Mouse (Mus musculus) brain, adult 2 months (tissue): ENCODE results near the gene Gm9817.
A peak's percentile ranks its signal among the peaks of the same experiment; 100 is the strongest.
"Not testable (repeated sequence)": the region's sequence is repeated elsewhere in the genome, so short reads cannot be mapped to it uniquely, and the experiment has no call there.

Experiments used
- DNase-seq: peaks from one replicate; pipeline ENCODE4 v3.0.0; 2011; ENCODE audit warnings: low read depth, low spot score

The Gm9817 gene

DNA sequence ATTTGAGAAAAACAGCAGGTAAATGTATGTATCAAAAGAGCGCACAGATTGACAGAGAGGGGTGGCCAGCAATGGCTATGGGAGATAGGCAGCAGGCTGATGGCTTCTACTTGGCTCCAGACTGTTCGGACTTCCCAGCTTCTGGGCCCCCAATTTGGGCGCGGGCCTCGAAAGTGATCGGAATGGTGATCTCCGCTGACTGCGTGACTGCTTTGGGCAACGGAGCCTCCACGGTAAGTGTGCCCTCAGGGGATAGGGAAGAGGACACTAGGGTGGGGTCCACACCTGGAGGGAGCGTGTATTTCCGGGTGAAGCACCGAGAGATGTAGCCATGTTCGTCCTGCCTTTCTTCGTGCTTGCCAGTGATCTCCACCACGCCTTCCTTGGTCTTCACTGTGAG, at the start of gene Gm9817:
Gene Gm9817, plus strand, starts transcription at position 301 of the 400 bp plus-strand sequence.
- not testable (repeated sequence) for DNase-seq

DNA sequence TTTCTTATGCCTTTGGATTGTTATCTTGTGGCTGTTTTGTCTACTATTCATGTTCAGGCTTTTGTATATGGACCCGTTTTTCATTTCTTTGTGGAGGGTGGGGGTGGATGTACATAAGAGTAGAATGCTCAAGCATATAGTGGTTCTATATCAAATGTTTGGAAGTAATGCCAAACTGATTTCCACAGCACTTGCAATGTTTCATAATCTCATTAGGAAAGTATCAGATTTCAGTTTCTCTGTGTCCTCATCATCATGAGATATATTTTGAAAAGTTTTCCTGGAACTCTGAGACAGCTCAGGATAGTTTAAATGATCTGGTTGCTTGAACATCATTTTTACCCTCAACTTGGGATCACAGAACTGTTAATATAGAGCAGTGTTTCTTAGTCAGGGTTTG, 48.7 kb upstream of the Gm9817 start:
- DNase-seq = no peak

GRCm38 (mm10) chr13:45030830-45031229, 47.7 kb upstream of the Gm9817 start:
- peak; percentile 94 for DNase-seq

GRCm38 (mm10) chr13:45031314-45031713, 47.2 kb upstream of the Gm9817 start:
- DNase-seq = peak; percentile 49

DNA sequence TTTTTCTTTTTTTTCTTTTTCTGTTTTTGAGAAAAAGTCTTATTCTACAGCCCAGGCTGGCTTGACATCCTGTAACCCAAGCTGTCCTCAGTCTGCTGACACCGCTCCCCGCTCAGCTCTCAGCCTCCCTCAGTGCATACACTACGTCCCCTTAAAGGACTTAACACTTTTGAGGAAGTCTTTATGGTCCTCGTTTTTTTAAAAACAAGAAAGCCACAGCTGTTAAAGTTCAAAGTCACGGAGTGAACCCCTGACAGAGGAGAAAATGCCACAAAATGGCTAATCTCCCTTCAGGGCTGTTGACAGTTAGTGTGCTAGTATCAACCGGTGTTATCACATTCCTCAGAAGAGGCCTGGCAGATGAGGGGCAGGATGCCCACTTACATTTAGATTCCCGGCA, 46.7 kb upstream of the Gm9817 start:
- DNase-seq = no peak

DNA sequence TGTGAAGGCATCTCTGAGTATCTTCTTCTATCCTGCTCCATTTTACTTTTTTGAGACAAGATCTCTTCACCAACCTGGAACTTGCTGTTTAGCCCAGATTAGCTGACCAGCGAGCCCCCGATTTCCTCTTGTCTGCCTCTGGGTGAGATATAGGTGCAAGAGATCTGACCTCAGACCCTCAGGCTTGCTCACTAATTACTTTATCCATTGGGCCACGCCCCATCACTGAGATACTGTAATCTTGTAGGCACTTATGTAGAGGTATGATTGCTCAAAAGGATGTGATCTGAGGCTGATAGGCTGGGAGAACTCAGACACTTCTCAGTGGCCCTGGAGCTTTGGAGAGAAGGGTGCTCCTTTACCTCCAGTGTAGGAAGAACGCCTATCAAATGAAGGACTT, 46.0 kb upstream of the Gm9817 start:
- DNase-seq = no peak

DNA sequence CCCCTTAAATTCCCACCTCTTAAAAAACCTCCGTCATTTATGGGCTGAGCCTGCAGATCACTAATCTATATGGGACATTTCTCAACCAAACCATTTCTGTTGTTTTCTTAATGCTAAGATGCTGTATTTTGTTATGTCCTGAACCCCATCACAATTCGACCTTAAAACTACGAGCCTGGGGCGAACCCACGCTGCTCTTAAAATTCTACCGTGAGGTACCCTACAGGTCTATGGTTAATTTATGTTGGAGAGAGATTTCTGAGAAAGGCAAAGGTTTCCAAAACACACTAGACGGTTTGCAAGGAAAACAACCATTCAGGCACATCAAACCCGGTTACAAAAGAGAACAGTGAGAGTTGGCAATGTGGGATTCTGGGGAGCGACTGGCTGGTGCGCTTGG, 45.1 kb upstream of the Gm9817 start:
- no peak for DNase-seq

- no peak for DNase-seq
Measured at GRCm38 (mm10) chr13:45034759-45035158, 43.7 kb upstream of the Gm9817 start.

GRCm38 (mm10) chr13:45036417-45036816, 42.1 kb upstream of the Gm9817 start:
- DNase-seq = no peak

DNA sequence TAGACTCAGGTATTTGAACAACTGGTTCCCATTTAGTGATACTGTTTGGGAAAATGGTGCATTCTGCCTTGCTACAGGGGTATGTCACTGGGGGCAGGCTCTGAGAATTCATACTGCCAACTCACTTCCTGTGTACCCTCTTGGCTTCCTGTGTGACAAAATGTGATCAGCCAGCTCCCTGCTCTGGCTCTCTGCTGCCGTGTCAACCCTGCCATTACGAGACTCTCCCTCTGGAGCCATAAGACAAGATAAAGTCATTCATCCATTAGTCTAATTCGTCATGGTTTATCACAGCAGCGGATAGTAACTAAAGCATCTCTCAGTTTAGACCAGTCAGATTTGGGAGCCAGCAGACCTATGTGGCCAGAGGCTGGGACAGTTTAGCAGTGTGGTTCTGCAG, 38.3 kb upstream of the Gm9817 start:
- DNase-seq = no peak

- DNase-seq = no peak
Measured at GRCm38 (mm10) chr13:45040741-45041140, 37.8 kb upstream of the Gm9817 start.

- DNase-seq = no peak
Measured at GRCm38 (mm10) chr13:45043466-45043865, 35.0 kb upstream of the Gm9817 start.

DNA sequence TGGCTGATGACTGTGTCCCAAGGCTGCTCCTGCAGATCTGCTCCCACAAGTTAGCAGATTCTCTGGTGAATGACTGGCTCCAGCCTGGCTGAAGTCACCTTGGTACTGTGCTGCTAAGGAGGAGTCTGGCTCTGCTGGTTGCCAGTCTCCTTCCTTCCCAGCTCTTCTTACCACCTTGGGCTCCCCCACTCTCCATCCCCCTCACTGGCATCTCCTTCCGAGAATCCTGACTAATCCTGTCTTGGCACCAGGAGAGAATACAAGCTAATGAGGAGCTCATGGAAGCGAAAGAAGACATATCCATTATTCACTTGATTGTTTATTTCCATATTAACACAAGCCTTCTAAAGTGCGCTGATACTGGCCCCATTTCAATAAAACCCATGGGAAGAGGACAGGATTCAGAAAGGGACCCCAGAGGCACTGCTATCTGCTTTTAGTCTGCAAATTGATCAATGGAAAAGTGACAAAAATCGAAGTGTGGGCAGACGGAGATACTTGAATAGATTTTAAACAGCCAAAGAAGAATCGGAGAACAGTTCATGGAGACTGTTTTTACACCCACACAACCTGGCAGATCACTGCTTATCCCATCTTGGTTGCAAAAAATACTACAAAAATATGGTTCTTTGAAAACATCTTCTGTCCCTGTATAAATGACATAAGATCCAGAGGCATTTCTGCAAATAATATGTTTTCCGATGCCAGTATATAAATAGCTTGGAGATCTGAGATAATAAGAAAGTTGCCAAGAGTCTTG, 29.1 kb upstream of the Gm9817 start:
- DNase-seq = peak; percentile 81

DNA sequence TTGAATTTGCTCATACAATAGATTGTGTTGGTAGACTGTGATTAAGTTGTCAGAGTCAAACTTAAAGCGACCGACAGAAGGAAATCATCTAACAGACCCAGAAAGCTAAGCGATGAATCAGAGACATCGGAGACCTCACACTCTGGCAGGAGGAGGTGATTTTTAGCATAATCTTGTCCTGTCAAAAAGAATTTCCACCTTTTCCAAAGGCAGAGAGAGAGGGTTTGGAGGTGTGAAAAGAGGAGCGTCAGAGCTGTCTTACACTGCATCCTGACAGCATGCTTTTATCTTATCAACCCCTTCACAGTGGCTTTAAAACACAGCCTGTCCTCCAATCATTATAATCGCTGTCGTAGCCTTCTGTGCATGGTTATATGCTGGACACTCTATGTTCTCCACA, 25.7 kb upstream of the Gm9817 start:
- DNase-seq = peak; percentile 52

- DNase-seq = peak; percentile 73
Measured at GRCm38 (mm10) chr13:45053843-45054242, 24.6 kb upstream of the Gm9817 start.

DNA sequence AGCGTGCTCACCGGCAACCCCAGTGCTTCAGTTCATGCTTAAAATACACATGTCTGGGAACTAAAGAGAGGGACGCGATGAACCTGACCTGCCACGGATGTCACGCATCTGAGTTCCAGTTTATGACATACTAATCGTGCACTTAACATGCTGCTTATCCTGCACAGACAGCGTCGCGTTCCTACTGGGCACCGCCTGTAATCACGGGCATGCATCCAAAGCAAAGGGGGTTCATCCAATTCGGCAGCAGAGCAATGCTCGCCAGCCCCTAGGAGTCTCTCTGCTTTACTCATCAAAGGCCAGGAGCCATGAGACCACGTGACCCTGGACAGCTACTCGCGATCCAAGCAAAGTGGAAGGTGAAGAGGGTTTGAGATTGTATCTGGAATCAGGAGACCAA, 19.3 kb upstream of the Gm9817 start:
- DNase-seq = no peak

DNA sequence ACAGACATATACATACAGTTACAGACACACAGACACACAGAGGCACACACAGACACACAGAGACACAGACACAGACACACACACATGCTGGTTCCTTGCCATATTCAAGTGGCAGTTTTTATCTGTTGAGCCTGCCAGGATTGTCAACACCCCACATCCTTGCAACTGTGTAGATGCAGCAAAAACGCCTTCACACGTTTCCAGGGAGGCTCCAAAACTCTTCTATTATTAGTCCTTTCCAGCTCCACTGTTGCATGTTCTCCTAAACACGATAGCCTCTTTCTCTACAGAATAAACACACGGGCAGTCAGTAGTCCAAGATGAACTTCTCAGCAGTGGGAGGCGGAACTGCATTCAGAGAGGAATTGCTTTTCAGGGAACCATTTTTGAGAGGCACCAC, 15.3 kb upstream of the Gm9817 start:
- peak; percentile 59 for DNase-seq

GRCm38 (mm10) chr13:45064951-45065350, 13.5 kb upstream of the Gm9817 start:
- no peak for DNase-seq

DNA sequence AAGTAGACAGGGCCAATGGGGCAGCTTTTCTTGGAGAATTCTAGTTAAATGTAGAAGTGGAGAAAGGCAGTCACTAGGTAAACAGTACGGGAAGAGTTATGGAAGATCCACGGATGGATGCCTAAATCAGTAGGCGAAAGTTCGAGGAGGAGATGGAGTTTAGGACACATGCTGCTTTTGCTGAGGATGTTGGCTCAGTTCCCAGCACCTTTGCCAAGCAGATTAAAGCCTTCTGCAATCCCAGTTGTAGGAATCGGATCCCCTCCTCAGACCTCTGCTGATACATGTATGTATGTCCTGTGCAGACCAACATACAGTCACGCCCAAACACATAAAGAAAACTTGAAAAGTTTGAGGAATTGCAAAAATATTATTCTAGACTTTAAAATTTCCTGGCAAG, 8.1 kb upstream of the Gm9817 start:
- no peak for DNase-seq

DNA sequence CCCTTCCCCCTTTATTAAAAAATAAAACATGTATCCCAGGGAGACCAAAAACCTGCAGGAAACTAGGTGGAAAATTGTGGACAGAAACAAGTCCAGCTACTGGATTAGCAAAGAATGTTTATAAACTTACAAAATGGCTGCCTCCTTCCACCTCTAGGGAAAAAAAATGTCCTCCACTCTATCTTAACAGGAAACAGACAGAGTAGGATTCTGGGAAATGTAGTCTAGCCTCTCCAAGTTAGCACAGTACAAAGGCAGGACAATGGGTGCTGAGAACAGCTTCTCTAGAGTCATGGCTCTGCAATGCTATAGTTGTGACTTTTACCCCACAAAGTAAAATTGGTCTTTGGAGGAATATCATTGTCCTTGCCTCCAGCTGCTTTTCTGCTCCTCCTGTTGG, 3.5 kb upstream of the Gm9817 start:
- DNase-seq = no peak

DNA sequence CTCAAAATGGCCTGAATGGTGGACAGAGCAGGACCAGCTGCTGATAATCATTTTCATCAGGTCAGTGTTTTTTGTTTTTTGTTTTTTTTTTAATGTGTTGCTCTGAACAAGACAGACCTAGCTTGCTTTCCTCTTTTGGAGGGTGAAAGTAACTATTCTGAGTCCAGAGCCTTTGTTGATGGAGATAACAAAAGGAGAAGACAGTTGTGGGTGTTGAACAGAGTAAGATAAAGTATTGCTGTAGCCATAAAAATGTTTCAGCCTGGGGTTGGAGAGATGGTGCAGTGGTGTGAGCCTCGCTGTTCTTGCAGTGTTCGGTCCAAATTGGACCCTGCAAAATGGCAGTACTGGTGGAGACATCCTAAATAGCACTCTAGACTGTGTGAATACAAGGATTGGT, 2.8 kb upstream of the Gm9817 start:
- no peak for DNase-seq

- DNase-seq = peak; percentile 66
Measured at GRCm38 (mm10) chr13:45080771-45081170, 2.3 kb downstream of the Gm9817 start.

DNA sequence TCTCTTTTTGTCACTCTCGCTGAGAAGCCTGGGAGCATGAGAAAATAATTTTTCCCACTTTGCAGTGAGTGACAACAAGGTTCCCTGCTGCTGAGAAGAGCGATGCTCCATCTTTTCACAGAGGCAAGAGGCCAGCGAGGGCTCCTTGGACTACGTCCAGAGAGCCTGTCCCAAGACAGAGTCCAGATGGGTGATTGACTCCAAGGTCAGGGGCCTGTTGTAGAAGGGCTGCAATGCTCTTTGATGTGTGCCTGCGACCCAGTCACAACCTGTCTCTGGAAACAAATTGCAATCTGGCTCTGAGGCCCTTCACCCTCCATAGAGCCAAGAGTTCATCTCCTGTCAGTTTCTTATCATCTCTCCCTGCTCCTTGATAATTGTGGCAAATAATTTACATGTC, 5.2 kb downstream of the Gm9817 start:
- no peak for DNase-seq

GRCm38 (mm10) chr13:45088796-45089221, 10.3 kb downstream of the Gm9817 start:
- DNase-seq = no peak
